Mouse (Mus musculus): ENCODE measurements around the gene Cep170b.

- no peak for TF ChIP-seq GATA1 (IDR thresholded peaks at IDR 0.05; ENCODE audit: borderline replicate concordance, low read length)
- TF ChIP-seq FLI1 (IDR thresholded peaks at IDR 0.05; ENCODE audit: low read length) = no peak
Observed at GRCm38 (mm10) chr12:112773366-112773765, 53.1 kb downstream of the Cep170b start.
